Mouse (Mus musculus) thymus, adult 18-20 months (tissue): ENCODE measurements around the gene Vmn1r212.
"Not testable (repeated sequence)": the region's sequence is repeated elsewhere in the genome, so short reads cannot be mapped to it uniquely, and the experiment has no call there.

Experiments
- DNase-seq, 2 experiments: peaks; one replicate each; pipeline ENCODE4 v3.0.0; 2022; ENCODE audit warnings: mixed read lengths in 2 of 2

Vmn1r212 gene

GRCm38 (mm10) chr13:22884105-22884504 lies at the start of gene Vmn1r212:
Gene Vmn1r212, minus strand, starts transcription at chr13:22884205.
- no peak for DNase-seq

DNA sequence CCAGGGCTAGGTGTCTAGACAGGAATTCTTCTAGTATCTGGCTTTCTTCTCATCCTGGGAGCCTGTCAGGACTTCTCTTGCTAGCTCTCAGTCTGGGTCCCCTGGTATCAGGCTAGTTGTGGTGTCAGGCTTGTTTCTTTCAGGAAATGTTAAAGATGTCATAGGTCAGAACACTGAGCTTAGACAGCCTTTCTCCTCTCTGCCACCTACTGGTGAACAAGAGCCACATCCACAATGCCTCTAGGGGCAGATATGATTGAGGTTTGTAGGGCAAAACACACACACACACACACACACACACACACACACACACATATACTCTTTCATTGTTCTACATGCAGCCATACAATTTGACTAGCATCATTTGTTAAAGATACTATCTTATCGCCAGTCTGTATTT lies 4.7 kb downstream of the Vmn1r212 start:
- DNase-seq = no peak

GRCm38 (mm10) chr13:22857461-22857860 lies 26.5 kb downstream of the Vmn1r212 start, which contains the start of gene Vmn1r211:
Gene Vmn1r211, minus strand, starts transcription at chr13:22857561.
- no peak for DNase-seq

DNA sequence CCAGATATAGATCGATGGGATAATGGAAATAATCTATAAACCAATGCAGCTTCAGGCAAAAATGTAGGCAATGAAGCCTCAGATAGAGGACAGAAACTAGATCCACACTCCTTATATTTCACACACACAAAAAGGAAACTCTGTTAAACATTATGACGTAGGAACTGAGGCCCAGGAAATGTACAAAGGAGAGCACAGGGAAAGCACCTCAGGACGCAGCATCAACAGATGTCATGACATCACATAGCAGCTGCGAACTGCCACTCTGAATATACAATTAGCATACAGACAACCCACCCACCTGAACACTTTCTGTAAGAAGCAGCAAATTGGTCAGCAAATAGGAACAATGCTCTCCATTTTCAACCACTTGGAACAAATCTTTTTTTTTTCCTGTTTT lies 29.2 kb downstream of the Vmn1r212 start:
- DNase-seq = no peak

GRCm38 (mm10) chr13:22846798-22847197 lies 37.2 kb downstream of the Vmn1r212 start:
- no peak for DNase-seq

- not testable (repeated sequence) for DNase-seq
Measured at GRCm38 (mm10) chr13:22844304-22844703, 39.7 kb downstream of the Vmn1r212 start.
